Mouse (Mus musculus): ENCODE data around the gene Rbms2.

Rbms2 gene

GRCm38 (mm10) chr10:128140236-128140952 lies 39.7 kb downstream of the Rbms2 start:
- DNase-seq (ENCODE audit: low spot score): no peak

GRCm38 (mm10) chr10:128135374-128135773 lies 44.7 kb downstream of the Rbms2 start:
- DNase-seq (ENCODE audit: low spot score): no peak

GRCm38 (mm10) chr10:128133650-128134332 lies 46.3 kb downstream of the Rbms2 start:
- no peak for DNase-seq (ENCODE audit: low spot score)

GRCm38 (mm10) chr10:128131812-128132211 lies 48.3 kb downstream of the Rbms2 start:
- DNase-seq (ENCODE audit: low spot score): no peak

- no peak for DNase-seq (ENCODE audit: low spot score)
These were observed 48.8 kb downstream of the Rbms2 start for GRCm38 (mm10) chr10:128131297-128131696.

GRCm38 (mm10) chr10:128128143-128128542 lies 52.0 kb downstream of the Rbms2 start:
- DNase-seq (ENCODE audit: low spot score): no peak

GRCm38 (mm10) chr10:128127497-128127896 lies 52.6 kb downstream of the Rbms2 start:
- DNase-seq (ENCODE audit: low spot score): no peak

- no peak for DNase-seq (ENCODE audit: low spot score)
These were observed 54.1 kb downstream of the Rbms2 start for GRCm38 (mm10) chr10:128125951-128126350.

- DNase-seq (ENCODE audit: low spot score): no peak
These were observed 55.3 kb downstream of the Rbms2 start for GRCm38 (mm10) chr10:128124831-128125230.

GRCm38 (mm10) chr10:128123833-128124232 lies 56.3 kb downstream of the Rbms2 start:
- DNase-seq (ENCODE audit: low spot score): no peak

- DNase-seq (ENCODE audit: low spot score): no peak
These were observed 68.9 kb downstream of the Rbms2 start for GRCm38 (mm10) chr10:128111227-128111626.

GRCm38 (mm10) chr10:128110103-128110761 lies 69.9 kb downstream of the Rbms2 start:
- no peak for DNase-seq (ENCODE audit: low spot score)

GRCm38 (mm10) chr10:128097587-128097971 lies 82.5 kb downstream of the Rbms2 start:
- DNase-seq (ENCODE audit: low spot score): peak; percentile 15

GRCm38 (mm10) chr10:128096693-128097586 lies 83.2 kb downstream of the Rbms2 start:
- peak; percentile 54 for DNase-seq (ENCODE audit: low spot score)

- DNase-seq (ENCODE audit: low spot score): no peak
These were observed 83.8 kb downstream of the Rbms2 start for GRCm38 (mm10) chr10:128096313-128096692.

GRCm38 (mm10) chr10:128095003-128095636 lies 85.0 kb downstream of the Rbms2 start:
- no peak for DNase-seq (ENCODE audit: low spot score)

- peak; percentile 87 for DNase-seq (ENCODE audit: low spot score)
These were observed 85.6 kb downstream of the Rbms2 start for GRCm38 (mm10) chr10:128094340-128094968.

- no peak for DNase-seq (ENCODE audit: low spot score)
These were observed 86.4 kb downstream of the Rbms2 start for GRCm38 (mm10) chr10:128093496-128094294.

- peak; percentile 77 for DNase-seq (ENCODE audit: low spot score)
These were observed 87.3 kb downstream of the Rbms2 start for GRCm38 (mm10) chr10:128092506-128093495.
